Mouse (Mus musculus) CH12.LX (cell line): ENCODE measurements around the gene Psma6. TPM values are rescaled to one million over a fixed set of nuclear protein-coding genes. Genes with fewer than 3 reads are reported as not detected.

ENCODE experiments used
- ELF1 ChIP-seq: IDR thresholded peaks from 2 replicates; pipeline ENCODE4 v1.6.1; 2014; ENCODE audit warnings: low read depth, mild to moderate bottlenecking, inconsistent platforms, low read length, improper control_type of control experiment
- ETS1 ChIP-seq: conservative IDR thresholded peaks from 2 replicates; pipeline ENCODE4 v1.6.1; 2012; ENCODE audit warnings: low read depth, mild to moderate bottlenecking, inconsistent platforms, low read length, improper control_type of control experiment, moderate library complexity
- HCFC1 ChIP-seq: IDR thresholded peaks from 2 replicates; pipeline ENCODE4 v1.6.1; 2012; ENCODE audit warnings: low read depth, mild to moderate bottlenecking, inconsistent platforms, low read length, improper control_type of control experiment
- JUN ChIP-seq: IDR thresholded peaks from 2 replicates; pipeline ENCODE4 v1.6.1; 2011; ENCODE audit warnings: low read depth, mild to moderate bottlenecking, low read length, improper control_type of control experiment, moderate library complexity; ENCODE audit not compliant: insufficient read depth
- KAT2A ChIP-seq: IDR thresholded peaks from 2 replicates; pipeline ENCODE4 v1.6.1; 2012; ENCODE audit warnings: low read length, improper control_type of control experiment, inconsistent platforms; ENCODE audit not compliant: insufficient replicate concordance
- MXI1 ChIP-seq: IDR thresholded peaks from 2 replicates; pipeline ENCODE4 v1.6.1; 2011; ENCODE audit warnings: mild to moderate bottlenecking, low read depth, low read length, improper control_type of control experiment
- MYC ChIP-seq: IDR thresholded peaks from 2 replicates; pipeline ENCODE4 v1.6.1; 2011; ENCODE audit warnings: low read depth, mild to moderate bottlenecking, improper control_type of control experiment, low read length
- POLR2A ChIP-seq: IDR thresholded peaks from 2 replicates; pipeline ENCODE4 v1.6.1; 2011; ENCODE audit warnings: low read depth, mild to moderate bottlenecking, improper control_type of control experiment, low read length
- SIN3A ChIP-seq: IDR thresholded peaks from 2 replicates; pipeline ENCODE4 v1.6.1; 2012; ENCODE audit warnings: low read length, improper control_type of control experiment, inconsistent platforms
- SMC3 ChIP-seq: IDR thresholded peaks from 2 replicates; pipeline ENCODE4 v1.6.1; 2011; ENCODE audit warnings: low read depth, low read length, improper control_type of control experiment
- TCF12 ChIP-seq: IDR thresholded peaks from 2 replicates; pipeline ENCODE4 v1.6.1; 2014; ENCODE audit warnings: low read depth, mild to moderate bottlenecking, inconsistent platforms, low read length, improper control_type of control experiment
- USF2 ChIP-seq: conservative IDR thresholded peaks from 2 replicates; pipeline ENCODE4 v1.6.1; 2011; ENCODE audit warnings: low read depth, low read length, improper control_type of control experiment
- ZC3H11A ChIP-seq: IDR thresholded peaks from 2 replicates; pipeline ENCODE4 v1.6.1; 2012; ENCODE audit warnings: low read depth, mild to moderate bottlenecking, inconsistent platforms, low read length, improper control_type of control experiment
- polyA plus RNA-seq: library from polyadenylated mRNA; unstranded; fragments of >175 nt; gene quantifications from 2 replicates; pipeline ENCODE4 v1.2.1, GENCODE M21; 2012; ENCODE audit warnings: low read depth; ENCODE audit not compliant: insufficient read length
- total RNA-seq, 2 experiments: library from RNA; depleted of rRNA; stranded (reverse); fragments of 300-350 nt in 1 of 2; fragments of >200 nt in 1 of 2; gene quantifications; 2 replicates each; pipeline ENCODE4 v1.2.3; 2012 to 2014

Gene Psma6
- total and polyA plus RNA-seq, 3 experiments: 271 to 585 (median 307) TPM

DNA sequence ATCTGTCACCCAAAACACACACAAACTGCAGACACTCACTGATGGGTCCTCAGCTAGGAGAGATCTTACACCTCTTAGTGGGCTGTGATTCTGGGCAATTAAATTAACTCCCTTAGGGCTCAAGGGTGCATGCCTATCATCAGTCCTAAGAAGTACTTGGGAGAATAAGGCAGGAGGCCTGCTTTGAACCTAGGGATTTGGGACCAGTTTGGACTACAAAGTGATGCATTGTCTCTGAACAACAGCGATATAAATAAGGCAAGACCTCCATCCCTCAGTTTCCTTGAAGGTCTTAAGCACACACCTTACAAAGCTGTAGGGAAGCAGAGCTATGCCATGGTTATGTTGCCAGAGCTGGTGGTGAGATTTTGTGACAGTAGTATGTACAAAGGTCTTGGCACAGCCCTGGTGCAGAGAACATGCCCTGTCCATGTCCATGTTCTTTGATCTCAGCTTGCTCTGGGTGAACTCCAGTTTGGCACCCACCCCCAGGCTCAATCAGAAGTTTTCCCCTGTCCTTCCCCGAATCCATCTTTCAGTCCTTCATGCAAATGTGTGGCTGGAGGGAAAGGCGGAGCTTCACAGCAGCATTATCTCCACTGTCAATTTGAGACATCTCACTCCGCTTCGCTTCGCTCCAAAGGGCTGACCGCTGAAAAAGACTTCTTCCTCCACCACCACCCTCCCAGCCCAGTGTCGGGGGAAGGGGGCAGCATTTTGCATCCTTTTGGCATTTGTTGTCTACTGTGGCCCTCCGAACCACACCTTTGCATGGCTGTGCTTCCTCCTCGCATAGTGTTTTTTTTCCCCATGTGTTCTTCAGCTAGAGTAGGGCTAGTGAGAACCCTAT, 83.5 kb downstream of the Psma6 start (continued):
- TF ChIP-seq ZC3H11A: no peak
- peak; percentile 43; the same call in 1 of the 2 replicates for TF ChIP-seq MXI1
- peak; percentile 7 for TF ChIP-seq SMC3
- peak; percentile 89; the same call in 1 of the 2 replicates for TF ChIP-seq TCF12
- peak; percentile 65; the same call in 1 of the 2 replicates for TF ChIP-seq MYC
- TF ChIP-seq JUN: no peak
- peak; percentile 77 for TF ChIP-seq ETS1
- no peak for TF ChIP-seq USF2
- peak; percentile 79 for TF ChIP-seq SIN3A
- peak; percentile 70 for TF ChIP-seq POLR2A
- peak; percentile 49 for TF ChIP-seq ELF1
- TF ChIP-seq HCFC1: 0 out of 2 replicates have a peak, but pooled peaks have one; percentile 27
- 0 out of 2 replicates have a peak, but pooled peaks have one; percentile 32 for TF ChIP-seq KAT2A

Other genes starting within 250 kb of the Psma6 start
- gene Srp54b, start 229.1 kb upstream of the Psma6 start, total RNA-seq (2012; rRNA removed): 113 and 118 TPM in 2 replicates
- gene Srp54b, start 229.1 kb upstream of the Psma6 start, total RNA-seq (2014; rRNA removed): 49.4 and 62.8 TPM in 2 replicates
- gene Srp54b, start 229.1 kb upstream of the Psma6 start, polyA plus RNA-seq: 59.1 and 78.6 TPM in 2 replicates
- gene 1700047I17Rik2, start 184.6 kb upstream of the Psma6 start, total RNA-seq (2012; rRNA removed): not detected in 2 replicates
- gene 1700047I17Rik2, start 184.6 kb upstream of the Psma6 start, total RNA-seq (2014; rRNA removed): not detected in 2 replicates
- 15.1 and 17.6 TPM in 2 replicates for gene 1700047I17Rik2, start 184.6 kb upstream of the Psma6 start, polyA plus RNA-seq
- 47.7 and 53.5 TPM in 2 replicates for gene Srp54c, start 154.1 kb upstream of the Psma6 start, total RNA-seq (2012; rRNA removed)
- gene Srp54c, start 154.1 kb upstream of the Psma6 start, total RNA-seq (2014; rRNA removed): 104 and 107 TPM in 2 replicates
- 90.0 and 93.2 TPM in 2 replicates for gene Srp54c, start 154.1 kb upstream of the Psma6 start, polyA plus RNA-seq
- 25.7 and 27.9 TPM in 2 replicates for gene 1110008L16Rik, start 84.6 kb upstream of the Psma6 start, total RNA-seq (2012; rRNA removed)
- 32.6 and 37.0 TPM in 2 replicates for gene 1110008L16Rik, start 84.6 kb upstream of the Psma6 start, total RNA-seq (2014; rRNA removed)
- gene 1110008L16Rik, start 84.6 kb upstream of the Psma6 start, polyA plus RNA-seq: 26.8 and 28.9 TPM in 2 replicates
- 13.7 and 17.0 TPM in 2 replicates for gene Ppp2r3c, start 81.2 kb upstream of the Psma6 start, total RNA-seq (2012; rRNA removed)
- gene Ppp2r3c, start 81.2 kb upstream of the Psma6 start, total RNA-seq (2014; rRNA removed): 31.1 and 34.5 TPM in 2 replicates
- gene Ppp2r3c, start 81.2 kb upstream of the Psma6 start, polyA plus RNA-seq: 29.9 and 36.8 TPM in 2 replicates
- 465 and 702 TPM in 2 replicates for gene Nfkbia, start 108.4 kb downstream of the Psma6 start, total RNA-seq (2012; rRNA removed)
- 138 and 178 TPM in 2 replicates for gene Nfkbia, start 108.4 kb downstream of the Psma6 start, total RNA-seq (2014; rRNA removed)
- gene Nfkbia, start 108.4 kb downstream of the Psma6 start, polyA plus RNA-seq: 115 and 143 TPM in 2 replicates
- gene Aldoart2, start 181.0 kb downstream of the Psma6 start, total RNA-seq (2012; rRNA removed): not detected in 2 replicates
- gene Aldoart2, start 181.0 kb downstream of the Psma6 start, total RNA-seq (2014; rRNA removed): not detected in 2 replicates
- 0.16 TPM in 1 of 2 replicates, not detected in the other for gene Aldoart2, start 181.0 kb downstream of the Psma6 start, polyA plus RNA-seq
- gene Insm2, start 215.2 kb downstream of the Psma6 start, total RNA-seq (2012; rRNA removed): not detected in 2 replicates
- gene Insm2, start 215.2 kb downstream of the Psma6 start, total RNA-seq (2014; rRNA removed): not detected in 2 replicates
- not detected in 2 replicates for gene Insm2, start 215.2 kb downstream of the Psma6 start, polyA plus RNA-seq